Mouse (Mus musculus) hindbrain, embryonic 12.5 days (tissue): ENCODE results near the gene Gm20388. TPM values are rescaled to one million over a fixed set of nuclear protein-coding genes. Genes with fewer than 3 reads are reported as not detected.

Experiments used
- ATAC-seq: fragments of 200-750 bp; cut with Nextera tagmentation; 2 replicates; pipeline ENCODE4 v1.8.0; 2017; ENCODE audit warnings: moderate TSS enrichment; ENCODE audit not compliant: low FRiP score
- H3K27ac ChIP-seq: fragments of 300-500 bp; sonication (generic); 2 replicates; pipeline ENCODE4 v1.5.1; 2016; ENCODE audit warnings: mild to moderate bottlenecking
- H3K27me3 ChIP-seq: fragments of 300-500 bp; sonication (generic); 2 replicates; pipeline ENCODE4 v1.6.1; 2016; ENCODE audit warnings: mild to moderate bottlenecking
- H3K36me3 ChIP-seq: fragments of 300-500 bp; sonication (generic); 2 replicates; pipeline ENCODE4 v1.6.1; 2016; ENCODE audit warnings: mild to moderate bottlenecking
- H3K4me1 ChIP-seq: fragments of 300-500 bp; sonication (generic); 2 replicates; pipeline ENCODE4 v1.6.1; 2016
- H3K4me2 ChIP-seq: fragments of 300-500 bp; sonication (generic); replicated peaks from 2 replicates; pipeline ENCODE4 v1.6.1; 2016; ENCODE audit warnings: mild to moderate bottlenecking
- H3K4me3 ChIP-seq: fragments of 300-500 bp; sonication (generic); 2 replicates; pipeline ENCODE4 v1.5.1; 2016; ENCODE audit warnings: mild to moderate bottlenecking
- H3K9ac ChIP-seq: fragments of 300-500 bp; sonication (generic); 2 replicates; pipeline ENCODE4 v1.6.1; 2016; ENCODE audit warnings: mild to moderate bottlenecking, moderate library complexity
- H3K9me3 ChIP-seq: fragments of 300-500 bp; sonication (generic); replicated peaks from 2 replicates; pipeline ENCODE4 v1.6.1; 2016; ENCODE audit warnings: mild to moderate bottlenecking
- WGBS: fragments of 180-500 bp; shearing (Covaris S2); methylation state at CpG from one replicate; pipeline ENCODE4 v1.1.7; 2016; 5-methylcytosine and 5-hydroxymethylcytosine counted together
- polyA plus RNA-seq: library from polyadenylated mRNA; unstranded; fragments of >200 nt; fragmentation: Nextera tagmentation; extraction: Ambion mirVana; gene quantifications from 2 replicates; pipeline ENCODE4 v1.2.1, GENCODE M21; 2016

Gm20388 gene
- polyA plus RNA-seq, 1 experiment from 2014 or later, result not detected

DNA sequence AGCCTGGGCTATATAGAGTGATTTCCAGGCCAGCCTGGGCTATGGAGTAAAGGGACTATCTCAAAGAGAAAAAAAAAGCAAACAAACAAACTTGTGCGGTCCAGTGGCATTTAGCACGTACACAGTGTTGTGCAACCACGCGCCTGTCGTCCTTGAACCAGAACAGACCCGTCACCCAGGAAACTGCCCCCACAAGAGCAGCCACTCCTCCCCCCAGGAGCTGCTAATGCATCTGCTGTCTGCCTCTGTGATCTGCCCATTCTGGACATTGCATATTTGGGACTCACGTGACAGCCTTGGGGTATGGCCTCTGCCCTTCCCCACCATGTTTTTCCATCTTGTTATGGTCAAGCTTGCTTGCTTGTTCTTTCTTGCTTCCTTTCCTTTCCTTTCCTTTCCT is 618.6 kb downstream of the Gm20388 start:
- H3K9ac ChIP-seq, result no peak overlapping the region
- H3K4me3 ChIP-seq, result no peak overlapping the region
- 31% methylated on average over 7 of the region's 7 CpGs for WGBS
- no peak overlapping the region for H3K27ac ChIP-seq
- no peak overlapping the region for H3K4me2 ChIP-seq
- peaks cover 86% of the 10 kb centered on the region for H3K4me1 ChIP-seq
- H3K27me3 ChIP-seq, result peaks cover 5% of the 10 kb centered on the region; the same call in 1 of the 2 replicates
- H3K36me3 ChIP-seq, result no peaks in the 10 kb centered on the region
- no peaks in the 10 kb centered on the region for H3K9me3 ChIP-seq
- ATAC-seq, result no peak

DNA sequence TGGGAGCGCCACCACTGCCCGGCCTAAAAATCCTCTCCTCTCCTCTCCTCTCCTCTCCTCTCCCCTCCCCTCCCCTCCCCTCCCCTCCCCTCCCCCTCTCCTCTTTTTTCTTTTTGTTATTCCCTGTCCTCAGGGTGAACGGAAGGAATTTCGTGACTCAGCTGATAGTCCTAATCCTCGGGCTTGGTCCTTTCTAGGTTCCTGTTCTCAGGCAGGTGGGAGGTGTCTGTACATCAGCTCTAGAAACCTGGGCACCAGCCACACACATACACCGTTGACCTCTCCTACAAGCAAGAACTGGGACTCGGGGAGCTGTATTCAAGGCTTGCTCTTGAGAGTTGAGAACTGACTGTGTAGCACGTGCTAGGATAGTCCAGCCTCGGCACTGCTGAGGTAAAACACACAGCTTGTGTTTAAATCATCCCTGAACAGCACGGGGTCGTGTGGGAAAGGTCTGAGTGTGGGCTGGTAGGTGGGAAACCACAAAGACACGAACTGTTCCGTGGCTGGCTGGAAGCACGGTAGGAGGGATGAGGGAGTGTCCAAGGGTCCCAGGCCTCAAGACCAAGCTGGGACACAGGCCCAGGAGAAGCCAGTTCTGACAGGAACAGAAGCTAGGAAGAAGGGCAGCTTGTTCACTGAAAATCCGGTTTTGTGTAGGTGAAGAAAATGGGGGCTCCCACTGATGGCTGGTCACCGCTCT is 620.5 kb downstream of the Gm20388 start:
- H3K4me2 ChIP-seq, result no peak overlapping the region; the same call in 1 of the 2 replicates
- peak overlapping the region; percentile 93 for H3K27ac ChIP-seq
- H3K4me1 ChIP-seq, result peaks cover 88% of the 10 kb centered on the region
- H3K4me3 ChIP-seq, result no peak overlapping the region
- no peak for ATAC-seq
- no peaks in the 10 kb centered on the region for H3K36me3 ChIP-seq
- H3K9me3 ChIP-seq, result no peaks in the 10 kb centered on the region
- WGBS, result 56% methylated on average over 16 of the region's 16 CpGs
- H3K27me3 ChIP-seq, result peaks cover 8% of the 10 kb centered on the region; the same call in 1 of the 2 replicates
- H3K9ac ChIP-seq, result no peak overlapping the region

DNA sequence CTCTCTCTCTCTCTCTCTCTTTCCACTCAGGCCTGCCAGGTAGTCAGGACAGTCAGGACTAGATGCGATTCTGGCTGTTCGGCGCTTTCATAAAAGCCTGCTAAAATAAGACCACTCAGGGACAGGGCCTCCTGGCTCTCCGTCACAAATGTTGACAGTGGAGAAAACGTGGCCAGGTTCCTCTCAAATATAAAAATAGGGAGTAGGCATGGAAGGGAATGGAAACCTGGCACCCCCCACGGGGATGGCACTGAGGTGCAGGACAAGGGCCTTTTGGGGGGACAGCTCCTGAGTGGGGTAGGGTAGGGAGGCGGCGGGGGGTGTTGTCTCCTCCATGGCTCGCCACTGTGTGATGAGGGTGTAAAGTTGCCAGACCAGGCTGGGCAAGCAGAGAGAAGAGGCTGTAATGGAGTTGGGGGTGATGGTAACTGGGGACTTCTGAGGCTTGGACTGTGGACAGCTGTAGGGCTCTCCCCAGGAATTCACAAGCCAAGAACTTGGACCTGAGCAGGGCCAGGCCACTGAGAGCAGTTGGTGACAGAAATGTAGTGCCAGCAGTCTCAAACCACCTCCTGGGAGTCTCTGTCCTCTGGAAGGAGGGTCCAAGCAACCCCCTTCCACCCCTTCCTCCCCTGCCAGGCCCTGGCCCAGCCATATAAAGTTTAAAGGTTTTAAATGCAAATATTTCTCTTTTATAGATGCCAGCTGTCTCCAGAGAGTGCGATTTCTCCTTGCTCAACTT is 621.3 kb downstream of the Gm20388 start:
- Histone ChIP-seq H3K27ac (peak overlapping the region; percentile 93), H3K36me3 (no peaks in the 10 kb centered on the region), H3K9me3 (no peaks in the 10 kb centered on the region), H3K4me2 (peak overlapping the region; percentile 87), H3K4me3 (no peak overlapping the region), H3K27me3 (peaks cover 8% of the 10 kb centered on the region; the same call in 1 of the 2 replicates), H3K9ac (peak overlapping the region; percentile 49), H3K4me1 (peaks cover 88% of the 10 kb centered on the region)
- ATAC-seq, result no peak
- WGBS, result 46% methylated on average over 10 of the region's 10 CpGs

DNA sequence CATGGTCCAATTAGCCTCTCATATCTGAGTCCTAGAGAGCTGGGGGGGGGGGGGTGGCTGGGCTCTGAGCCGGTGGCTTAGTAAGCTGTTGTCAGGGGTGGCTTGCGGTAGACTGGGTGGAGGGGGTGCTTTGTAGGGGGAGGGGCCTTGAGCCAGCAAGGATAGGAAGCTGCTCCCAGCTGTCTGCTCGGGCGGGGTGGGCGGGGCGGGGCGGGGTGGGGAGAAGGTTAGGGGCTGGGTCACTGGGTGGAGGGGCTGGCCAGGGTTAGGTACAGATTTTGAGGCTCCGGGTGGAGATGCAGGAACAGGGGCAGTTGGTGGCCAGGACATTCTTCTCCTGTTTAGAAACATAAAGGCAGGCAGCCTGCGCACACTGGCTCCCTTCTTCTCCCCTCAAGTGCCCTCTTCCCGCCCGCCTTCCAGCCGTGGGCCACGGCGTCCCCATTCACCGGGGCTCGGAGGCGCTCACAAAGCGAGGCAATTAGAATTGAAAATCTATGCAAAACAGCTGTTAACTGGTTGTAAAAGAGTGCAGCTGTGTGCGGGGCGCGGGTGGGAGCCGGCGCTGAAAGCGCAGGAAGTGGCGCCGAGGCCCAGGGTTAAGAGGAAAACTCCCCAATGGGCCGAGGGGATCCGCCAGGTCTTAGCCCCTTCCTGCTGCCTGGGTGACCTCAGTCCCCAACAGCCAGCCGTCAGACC is 622.0 kb downstream of the Gm20388 start:
- 1% methylated on average over 29 of the region's 29 CpGs for WGBS
- peaks cover 86% of the 10 kb centered on the region for H3K4me1 ChIP-seq
- H3K4me3 ChIP-seq, result peak overlapping the region; percentile 11; the same call in 1 of the 2 replicates
- ATAC-seq, result peak; percentile 55
- peak overlapping the region; percentile 87 for H3K4me2 ChIP-seq
- no peaks in the 10 kb centered on the region for H3K9me3 ChIP-seq
- H3K9ac ChIP-seq, result peak overlapping the region; percentile 49
- H3K27me3 ChIP-seq, result peaks cover 8% of the 10 kb centered on the region; the same call in 1 of the 2 replicates
- H3K36me3 ChIP-seq, result no peaks in the 10 kb centered on the region
- H3K27ac ChIP-seq, result peak overlapping the region; percentile 93

DNA sequence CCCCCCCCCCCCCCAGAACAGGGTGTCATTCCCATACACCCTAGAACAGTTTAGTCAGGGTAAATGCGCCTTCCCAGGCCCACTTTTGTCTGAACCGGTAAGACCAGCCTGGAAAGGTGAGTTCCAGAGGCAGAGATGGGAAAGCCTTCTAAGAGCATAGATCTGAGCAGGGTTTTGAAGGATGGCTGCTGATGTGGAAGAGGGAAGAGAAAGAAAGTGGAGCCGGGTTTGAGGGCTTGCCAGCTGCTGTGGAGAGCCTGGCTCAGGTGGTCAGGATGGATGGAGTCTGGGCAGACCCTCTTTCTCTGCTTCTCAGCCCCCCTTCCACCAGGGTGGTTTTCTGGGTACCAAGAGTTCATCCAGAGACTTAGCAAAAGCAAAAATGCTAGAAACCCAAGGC is 622.7 kb downstream of the Gm20388 start:
- Histone ChIP-seq H3K4me1 (peaks cover 85% of the 10 kb centered on the region), H3K27ac (peak overlapping the region; percentile 93), H3K9ac (peak overlapping the region; percentile 49; the same call in 1 of the 2 replicates), H3K36me3 (no peaks in the 10 kb centered on the region), H3K9me3 (no peaks in the 10 kb centered on the region), H3K27me3 (peaks cover 8% of the 10 kb centered on the region; the same call in 1 of the 2 replicates), H3K4me2 (peak overlapping the region; percentile 87), H3K4me3 (0 out of 2 replicates have a peak overlapping the region, but pooled peaks have one; percentile 11)
- no peak for ATAC-seq
- 17% methylated on average over 3 of the region's 3 CpGs for WGBS

DNA sequence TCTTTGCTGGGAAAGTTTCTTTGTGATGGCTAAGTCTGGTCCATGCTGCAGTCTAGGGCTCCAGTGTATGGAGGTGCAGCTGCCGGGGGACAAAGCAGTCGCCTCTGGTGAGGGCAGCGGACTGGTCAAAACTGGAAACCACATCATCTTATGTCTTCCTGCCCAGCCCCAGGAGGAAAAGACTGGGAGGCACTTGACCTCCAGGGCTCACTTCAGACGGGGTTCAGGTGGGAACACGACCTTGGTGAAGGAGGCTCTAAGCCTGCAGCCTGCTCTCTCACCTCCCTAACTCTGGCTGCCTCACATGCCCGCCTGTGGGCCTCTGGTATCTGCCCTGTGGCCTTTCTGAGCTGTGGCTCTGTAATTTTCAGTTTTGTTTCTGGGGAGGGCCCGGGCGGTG is 623.4 kb downstream of the Gm20388 start:
- 26% methylated on average over 8 of the region's 8 CpGs for WGBS
- no peak for ATAC-seq
- no peaks in the 10 kb centered on the region for H3K9me3 ChIP-seq
- H3K27ac ChIP-seq, result peak overlapping the region; percentile 86
- peak overlapping the region; percentile 87 for H3K4me2 ChIP-seq
- no peaks in the 10 kb centered on the region for H3K36me3 ChIP-seq
- H3K27me3 ChIP-seq, result peaks cover 8% of the 10 kb centered on the region; the same call in 1 of the 2 replicates
- H3K4me1 ChIP-seq, result peaks cover 85% of the 10 kb centered on the region
- no peak overlapping the region for H3K4me3 ChIP-seq
- peak overlapping the region; percentile 42; the same call in 1 of the 2 replicates for H3K9ac ChIP-seq

DNA sequence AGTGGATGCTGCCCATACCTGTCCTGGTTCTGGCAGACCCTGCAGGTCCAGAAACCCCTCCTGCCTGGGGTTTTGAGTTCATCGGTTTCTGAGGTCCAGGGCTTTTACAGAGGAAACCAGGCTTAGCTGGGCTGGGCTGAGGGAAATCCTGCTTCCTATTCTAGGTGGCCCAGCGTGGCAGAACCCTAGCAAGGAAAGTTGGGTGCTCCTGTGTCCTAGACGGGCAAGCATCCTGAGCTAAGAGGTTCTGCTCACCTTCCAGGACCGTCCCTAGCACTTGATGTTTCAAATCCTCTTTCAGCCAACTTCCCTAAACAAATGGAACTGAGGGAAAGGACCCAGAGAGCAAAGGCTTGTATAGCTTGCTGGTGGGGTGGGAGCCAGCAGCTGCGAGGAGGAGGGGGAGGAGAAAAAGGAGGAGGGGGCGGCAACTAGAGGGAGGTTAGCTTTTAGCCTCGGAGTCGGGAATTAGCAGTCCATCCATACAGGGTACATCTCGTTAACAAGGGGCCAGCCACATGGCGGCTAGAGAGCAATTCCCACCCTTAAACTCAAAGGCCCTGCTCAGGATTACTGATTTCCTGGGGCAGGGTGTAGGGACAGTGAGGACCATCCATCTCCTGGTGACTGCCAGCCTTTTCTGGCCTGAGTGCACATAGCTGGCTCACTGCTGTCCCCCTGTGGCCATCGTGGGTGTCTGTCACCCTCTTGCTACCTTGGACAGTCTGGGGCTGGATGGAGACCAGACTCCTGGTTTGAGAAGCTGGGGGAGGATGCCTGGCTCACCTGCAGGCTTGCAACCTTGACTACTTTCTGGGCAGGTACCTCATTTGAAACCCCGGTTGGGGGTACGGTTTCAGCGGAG is 624.1 kb downstream of the Gm20388 start:
- H3K27me3 ChIP-seq, result peaks cover 8% of the 10 kb centered on the region; the same call in 1 of the 2 replicates
- peak overlapping the region; percentile 42; the same call in 1 of the 2 replicates for H3K9ac ChIP-seq
- 3% methylated on average over 14 of the region's 14 CpGs for WGBS
- no peaks in the 10 kb centered on the region for H3K9me3 ChIP-seq
- no peaks in the 10 kb centered on the region for H3K36me3 ChIP-seq
- H3K4me3 ChIP-seq, result no peak overlapping the region
- H3K27ac ChIP-seq, result peak overlapping the region; percentile 86
- peak overlapping the region; percentile 87 for H3K4me2 ChIP-seq
- ATAC-seq, result peak; percentile 66
- peaks cover 88% of the 10 kb centered on the region for H3K4me1 ChIP-seq

DNA sequence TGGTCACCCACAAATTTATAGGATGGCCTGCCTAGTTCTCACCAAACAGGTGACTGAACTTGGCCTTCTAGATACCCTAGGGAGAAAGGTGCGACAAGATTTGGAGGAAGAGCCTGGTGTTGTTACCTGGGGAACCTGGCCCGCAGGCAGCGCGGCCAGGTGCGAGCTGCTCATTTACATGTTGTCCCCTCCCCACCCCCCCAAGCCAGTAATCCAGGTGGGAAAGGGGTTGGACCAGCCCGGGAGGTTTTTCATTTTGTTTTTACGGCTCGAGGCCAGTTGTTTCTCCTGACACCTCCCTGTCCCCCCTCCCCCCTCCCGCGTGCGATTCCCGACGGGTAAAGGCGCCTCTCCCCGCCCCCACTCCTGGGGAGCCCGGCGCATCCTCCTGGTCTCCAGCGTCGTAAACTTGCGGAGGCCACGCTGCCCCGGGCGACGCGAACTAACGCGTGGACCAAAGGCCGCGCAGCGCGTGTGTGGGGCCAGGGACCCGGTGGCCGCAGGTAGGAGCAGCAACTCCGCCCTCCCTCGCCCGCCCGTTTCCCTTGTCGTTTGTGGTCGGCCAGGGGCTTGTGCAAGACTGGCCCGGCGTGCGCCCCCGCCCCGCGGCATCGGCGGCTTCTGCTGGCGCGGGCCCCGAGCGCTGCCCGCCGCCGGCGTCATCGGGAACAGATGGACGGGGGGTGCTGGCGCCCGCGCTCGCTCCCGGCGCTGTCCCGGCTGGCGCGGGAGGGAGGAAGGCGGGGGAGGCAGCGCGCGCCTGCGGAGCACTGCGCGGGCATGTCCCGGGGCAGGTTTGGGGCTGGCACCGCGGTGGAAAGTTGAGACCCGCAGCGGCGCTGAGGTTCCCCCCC is 625.0 kb downstream of the Gm20388 start:
- peaks cover 96% of the 10 kb centered on the region for H3K4me1 ChIP-seq
- H3K36me3 ChIP-seq, result no peaks in the 10 kb centered on the region
- H3K9me3 ChIP-seq, result no peaks in the 10 kb centered on the region
- peak overlapping the region; percentile 99 for H3K27ac ChIP-seq
- H3K27me3 ChIP-seq, result peaks cover 8% of the 10 kb centered on the region; the same call in 1 of the 2 replicates
- peak overlapping the region; percentile 57 for H3K4me3 ChIP-seq
- under 1% methylated on average over 62 of the region's 79 CpGs for WGBS
- H3K4me2 ChIP-seq, result peak overlapping the region; percentile 87
- no peak for ATAC-seq
- peak overlapping the region; percentile 75 for H3K9ac ChIP-seq

DNA sequence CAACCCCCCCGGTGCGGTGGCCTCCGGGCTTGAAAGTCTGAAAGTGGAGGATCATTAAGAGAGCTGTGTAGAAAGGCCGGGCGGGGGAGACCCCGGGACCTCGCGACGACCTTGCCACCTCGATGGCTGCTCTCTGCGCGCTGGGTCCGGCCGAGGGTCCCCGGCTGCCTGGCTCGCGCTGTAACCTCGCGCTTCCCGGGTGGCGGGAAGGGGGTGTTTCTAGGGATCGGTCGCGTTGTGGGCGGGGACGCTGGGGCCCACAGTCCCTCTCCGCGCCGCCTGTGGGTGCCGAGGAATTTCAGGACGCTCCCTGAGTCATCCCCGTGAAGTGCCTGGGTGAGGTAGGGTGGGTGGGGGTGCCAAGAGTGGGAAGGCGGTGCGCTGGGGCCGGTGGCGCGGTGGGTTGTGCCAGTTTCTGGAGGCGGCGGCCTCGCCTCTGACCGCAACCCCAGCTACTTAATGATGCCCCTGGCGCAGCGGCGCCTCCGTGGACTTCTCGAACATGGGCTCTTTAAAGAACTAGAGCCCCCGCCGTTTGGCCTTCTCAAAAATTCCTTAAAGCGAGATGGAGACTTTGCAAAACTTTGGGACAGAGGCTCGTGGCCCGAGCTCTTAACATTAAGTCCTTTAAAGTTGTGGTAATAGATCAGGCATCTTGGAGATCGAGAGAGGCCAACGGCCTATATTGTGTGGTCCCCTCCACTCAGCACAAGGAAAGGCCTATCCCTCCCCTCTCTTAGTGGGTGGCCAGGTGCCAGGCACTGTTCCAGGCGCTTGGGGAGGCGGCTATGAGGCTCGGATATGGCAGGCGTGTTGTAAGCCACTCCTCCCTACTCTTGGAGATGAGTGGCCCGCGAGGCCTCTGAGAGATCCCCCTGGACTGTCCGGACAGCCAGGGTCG is 625.9 kb downstream of the Gm20388 start:
- peaks cover 8% of the 10 kb centered on the region; the same call in 1 of the 2 replicates for H3K27me3 ChIP-seq

More for the DNA sequence above, 625.9 kb downstream of the Gm20388 start:
- no peaks in the 10 kb centered on the region for H3K36me3 ChIP-seq
- H3K9me3 ChIP-seq, result no peaks in the 10 kb centered on the region
- peak overlapping the region; percentile 99 for H3K27ac ChIP-seq
- under 1% methylated on average over 60 of the region's 61 CpGs for WGBS
- H3K4me2 ChIP-seq, result peak overlapping the region; percentile 87
- peak overlapping the region; percentile 75 for H3K9ac ChIP-seq
- peaks cover 95% of the 10 kb centered on the region for H3K4me1 ChIP-seq
- ATAC-seq, result no peak
- H3K4me3 ChIP-seq, result peak overlapping the region; percentile 57
